Mouse (Mus musculus) midbrain, postnatal 0 days (tissue): ENCODE data around the gene Itsn1. TPM values are rescaled to one million over a fixed set of nuclear protein-coding genes. Genes with fewer than 3 reads are reported as not detected.

ENCODE experiments used
- ATAC-seq: fragments of 200-750 bp; cut with Nextera tagmentation; 2 replicates; pipeline ENCODE4 v1.8.0; 2017; ENCODE audit warnings: moderate number of reproducible peaks, mild to moderate bottlenecking, moderate TSS enrichment, moderate library complexity; ENCODE audit not compliant: low FRiP score
- DNase-seq: peaks from one replicate; pipeline ENCODE4 v3.0.0-alpha.2; 2015; ENCODE audit warnings: low spot score
- H3K27ac ChIP-seq: fragments of 300-500 bp; sonication (generic); 2 replicates; pipeline ENCODE4 v1.5.1; 2014; ENCODE audit warnings: low read depth, mild to moderate bottlenecking, low read length, mixed read lengths
- H3K27me3 ChIP-seq: fragments of 300-500 bp; sonication (generic); 2 replicates; pipeline ENCODE4 v1.6.1; 2014; ENCODE audit warnings: low read length, control low read depth, mixed read lengths; ENCODE audit not compliant: insufficient read depth
- H3K36me3 ChIP-seq: fragments of 300-500 bp; sonication (generic); 2 replicates; pipeline ENCODE4 v1.6.1; 2014; ENCODE audit warnings: low read length, control low read depth, mixed read lengths; ENCODE audit not compliant: insufficient read depth
- H3K4me1 ChIP-seq: fragments of 300-500 bp; sonication (generic); 2 replicates; pipeline ENCODE4 v1.6.1; 2014; ENCODE audit warnings: mild to moderate bottlenecking, control low read depth, antibody characterized with exemption, low read length, mixed read lengths; ENCODE audit not compliant: insufficient read depth
- H3K4me2 ChIP-seq: fragments of 300-500 bp; sonication (generic); 2 replicates; pipeline ENCODE4 v1.6.1; 2014; ENCODE audit warnings: low read depth, mild to moderate bottlenecking, low read length, mixed read lengths; ENCODE audit not compliant: poor library complexity, severe bottlenecking
- H3K4me3 ChIP-seq: fragments of 300-500 bp; sonication (generic); 2 replicates; pipeline ENCODE4 v1.5.1; 2014; ENCODE audit warnings: low read depth, mild to moderate bottlenecking, low read length, moderate library complexity
- H3K9ac ChIP-seq: fragments of 300-500 bp; sonication (generic); replicated peaks from 2 replicates; pipeline ENCODE4 v1.6.1; 2014; ENCODE audit warnings: mild to moderate bottlenecking, low read length, moderate library complexity, mixed read lengths; ENCODE audit not compliant: poor library complexity, severe bottlenecking
- H3K9me3 ChIP-seq: fragments of 300-500 bp; sonication (generic); 2 replicates; pipeline ENCODE4 v1.6.1; 2016; ENCODE audit warnings: low read length, control low read depth
- CTCF ChIP-seq: IDR thresholded peaks from 2 replicates; pipeline ENCODE4 v1.5.1; 2016; ENCODE audit warnings: antibody characterized with exemption, mild to moderate bottlenecking
- WGBS: fragments of 180-500 bp; shearing (Covaris S2); extraction: QIAGEN DNeasy Blood & Tissue Kit; methylation state at CpG from one replicate; pipeline ENCODE4 v1.1.7; 2014; 5-methylcytosine and 5-hydroxymethylcytosine counted together
- polyA plus RNA-seq: library from polyadenylated mRNA; unstranded; fragments of >200 nt; fragmentation: Nextera tagmentation; extraction: Ambion mirVana; gene quantifications from 2 replicates; pipeline ENCODE4 v1.2.1, GENCODE M21; 2015
- total RNA-seq: library from RNA; depleted of rRNA; stranded (reverse); fragments of >200 nt; gene quantifications from 2 replicates; pipeline ENCODE4 v1.2.3, GENCODE M21; 2014

Itsn1 gene
- total and polyA plus RNA-seq, 2 experiments from 2014 or later, result 34.0 to 78.7 TPM

DNA sequence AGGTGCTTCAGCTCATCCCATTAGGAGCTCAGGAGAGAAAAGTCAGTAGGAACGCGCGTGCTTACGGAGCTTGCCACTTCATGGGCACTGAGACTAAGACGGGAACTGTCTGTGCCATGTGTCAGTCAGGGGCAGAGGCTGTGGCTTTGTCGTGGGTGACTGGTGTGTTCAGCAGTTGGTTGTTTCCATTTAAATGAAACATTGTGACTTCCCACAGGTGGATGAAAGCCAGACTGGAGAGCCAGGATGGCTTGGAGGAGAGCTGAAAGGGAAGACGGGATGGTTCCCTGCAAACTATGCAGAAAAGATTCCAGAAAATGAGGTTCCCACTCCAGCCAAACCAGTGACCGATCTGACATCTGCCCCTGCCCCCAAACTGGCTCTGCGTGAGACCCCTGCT is 119.4 kb downstream of the Itsn1 start:
- ATAC-seq, result no peak
- H3K4me1 ChIP-seq, result no peaks in the 10 kb centered on the region
- H3K27me3 ChIP-seq, result no peaks in the 10 kb centered on the region
- peaks cover 46% of the 10 kb centered on the region for H3K36me3 ChIP-seq
- H3K4me2 ChIP-seq, result no peak overlapping the region
- WGBS, result 85% methylated on average over 9 of the region's 9 CpGs
- H3K27ac ChIP-seq, result no peak overlapping the region
- no peak for TF ChIP-seq CTCF
- no peak overlapping the region for H3K9ac ChIP-seq
- H3K4me3 ChIP-seq, result no peak overlapping the region
- no peak for DNase-seq
- no peaks in the 10 kb centered on the region for H3K9me3 ChIP-seq

DNA sequence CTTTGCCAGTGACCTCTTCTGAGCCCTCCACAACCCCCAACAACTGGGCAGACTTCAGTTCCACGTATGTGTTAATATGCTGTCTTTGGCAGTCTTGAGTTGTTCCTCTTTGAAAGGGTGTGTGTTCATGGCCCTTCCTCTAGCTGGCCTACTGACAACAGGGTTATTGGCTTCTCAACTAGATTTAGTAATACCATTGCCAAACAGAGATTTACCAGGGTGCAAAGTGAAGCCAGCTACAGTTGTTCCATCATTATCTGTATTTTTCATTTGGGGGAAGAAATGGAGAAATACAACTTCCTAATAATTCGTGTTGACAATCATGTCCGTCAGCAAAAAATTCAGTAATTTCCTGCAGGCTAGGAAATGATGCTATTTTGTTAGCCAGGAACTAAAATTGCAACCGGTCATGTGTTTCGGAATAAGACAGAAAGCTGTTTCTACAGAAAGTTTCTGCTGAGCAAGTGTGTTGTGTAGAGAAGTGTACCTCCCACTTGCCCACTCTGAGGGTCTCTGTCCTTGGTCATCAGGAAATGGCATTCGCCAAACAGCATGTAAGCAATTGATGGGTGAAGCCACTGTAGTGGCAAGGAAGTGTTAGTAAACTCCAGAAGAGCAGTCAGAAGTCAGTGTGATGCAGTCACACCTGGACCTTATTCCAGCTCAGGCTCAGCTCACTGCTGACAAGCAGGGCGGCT is 120.0 kb downstream of the Itsn1 start:
- ATAC-seq, result no peak
- Histone ChIP-seq H3K4me1 (no peaks in the 10 kb centered on the region), H3K27ac (no peak overlapping the region)

DNA sequence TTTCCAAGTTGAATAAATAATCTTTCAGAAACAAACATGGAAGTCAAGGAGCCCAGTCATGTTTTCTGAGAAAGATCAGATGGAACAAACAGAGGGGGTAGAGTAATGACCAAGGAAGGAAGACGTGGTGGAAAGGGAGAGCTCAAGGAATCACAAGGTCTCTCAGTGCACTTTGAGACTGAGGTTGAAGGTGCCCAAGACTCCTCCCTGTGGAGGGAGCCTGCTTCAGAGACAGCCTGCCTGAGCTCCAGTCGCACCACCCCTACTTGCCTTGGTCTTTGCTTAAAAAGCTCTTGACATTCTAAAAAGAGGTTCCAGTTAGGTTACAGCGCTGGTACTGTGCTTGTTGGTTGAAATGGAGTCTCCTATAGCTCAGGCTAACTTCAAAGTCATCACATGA is 121.1 kb downstream of the Itsn1 start:
- H3K27me3 ChIP-seq, result no peaks in the 10 kb centered on the region
- WGBS, result 90% methylated on average over 3 of the region's 3 CpGs
- peaks cover 57% of the 10 kb centered on the region for H3K36me3 ChIP-seq
- H3K9me3 ChIP-seq, result no peaks in the 10 kb centered on the region
- H3K4me3 ChIP-seq, result no peak overlapping the region
- DNase-seq, result no peak
- H3K4me2 ChIP-seq, result no peak overlapping the region
- no peaks in the 10 kb centered on the region for H3K4me1 ChIP-seq
- TF ChIP-seq CTCF, result no peak
- no peak overlapping the region for H3K9ac ChIP-seq
- no peak overlapping the region for H3K27ac ChIP-seq
- no peak for ATAC-seq

More for the DNA sequence above, 120.0 kb downstream of the Itsn1 start:
- WGBS, result 93% methylated on average over 7 of the region's 7 CpGs
- Histone ChIP-seq H3K4me3 (no peak overlapping the region), H3K27me3 (no peaks in the 10 kb centered on the region), H3K4me2 (no peak overlapping the region), H3K9ac (no peak overlapping the region), H3K36me3 (peaks cover 50% of the 10 kb centered on the region), H3K9me3 (no peaks in the 10 kb centered on the region)
- no peak for DNase-seq
- TF ChIP-seq CTCF, result no peak

DNA sequence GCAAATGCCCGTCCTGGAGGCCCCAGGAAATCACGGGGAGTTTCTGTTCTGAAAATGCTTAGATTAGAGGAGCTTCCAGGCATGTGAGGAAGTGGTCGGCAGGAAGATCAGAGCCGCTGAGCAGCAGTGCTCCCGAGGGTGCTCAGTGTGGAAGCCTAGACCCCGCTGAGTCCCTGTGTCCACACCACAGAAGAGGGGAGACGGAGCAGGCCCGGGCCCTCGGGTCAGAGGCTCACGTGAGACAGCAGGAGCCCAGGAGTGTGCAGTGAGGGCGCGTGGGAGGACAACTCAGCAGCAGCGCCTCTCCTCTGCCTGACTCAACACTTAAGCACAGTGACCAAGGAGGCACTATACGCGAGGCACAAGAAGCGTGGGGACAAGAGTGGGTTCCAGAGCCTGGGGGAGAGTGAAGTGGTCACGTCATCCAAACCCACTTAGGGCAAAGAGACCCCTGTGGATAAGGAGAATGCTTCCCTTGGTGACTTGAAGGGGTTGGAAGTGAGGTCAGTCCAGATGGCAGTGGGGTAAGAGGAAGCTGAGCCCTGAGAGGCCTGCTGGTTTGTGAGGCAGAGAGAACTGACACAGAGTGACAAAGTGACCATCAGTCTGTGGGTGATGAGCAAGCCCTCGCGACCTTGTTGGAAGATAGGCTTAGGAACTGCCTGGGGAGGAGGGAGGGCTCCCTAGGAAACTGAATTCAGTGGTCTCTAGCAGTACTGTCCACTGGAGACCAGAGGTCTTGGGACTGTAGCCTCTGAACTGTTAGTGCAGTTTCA is 122.6 kb downstream of the Itsn1 start:
- Histone ChIP-seq H3K27me3 (no peaks in the 10 kb centered on the region), H3K9ac (no peak overlapping the region), H3K27ac (no peak overlapping the region), H3K36me3 (peaks cover 57% of the 10 kb centered on the region), H3K9me3 (no peaks in the 10 kb centered on the region), H3K4me2 (no peak overlapping the region), H3K4me1 (no peaks in the 10 kb centered on the region), H3K4me3 (no peak overlapping the region)
- no peak for ATAC-seq
- WGBS, result 83% methylated on average over 19 of the region's 19 CpGs
- TF ChIP-seq CTCF, result no peak
- DNase-seq, result no peak

DNA sequence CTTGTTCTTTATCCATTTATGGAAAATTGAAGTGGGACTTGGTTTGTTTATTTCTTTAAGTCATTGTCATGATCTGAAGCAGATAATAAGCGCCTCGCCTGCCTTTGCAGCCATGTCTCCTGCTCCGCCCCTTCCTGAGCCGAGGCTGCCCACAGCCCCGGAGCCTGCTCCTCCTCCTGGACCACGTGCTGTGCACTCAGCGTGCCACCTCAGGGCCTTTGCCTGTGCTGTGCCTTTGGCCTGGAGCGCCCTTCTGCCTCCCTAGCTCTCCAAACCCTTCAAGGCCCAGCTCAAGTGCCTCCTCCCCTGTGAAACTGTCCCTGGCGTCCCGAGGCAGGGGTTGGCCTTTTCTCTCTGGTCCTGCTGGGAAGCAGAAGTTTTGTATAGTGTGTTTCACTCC is 123.7 kb downstream of the Itsn1 start:
- Histone ChIP-seq H3K4me2 (no peak overlapping the region), H3K36me3 (peaks cover 51% of the 10 kb centered on the region), H3K4me3 (no peak overlapping the region), H3K27me3 (no peaks in the 10 kb centered on the region), H3K9me3 (no peaks in the 10 kb centered on the region), H3K9ac (no peak overlapping the region), H3K4me1 (no peaks in the 10 kb centered on the region), H3K27ac (no peak overlapping the region)
- DNase-seq, result no peak
- WGBS, result 82% methylated on average over 10 of the region's 10 CpGs
- TF ChIP-seq CTCF, result no peak
- no peak for ATAC-seq

DNA sequence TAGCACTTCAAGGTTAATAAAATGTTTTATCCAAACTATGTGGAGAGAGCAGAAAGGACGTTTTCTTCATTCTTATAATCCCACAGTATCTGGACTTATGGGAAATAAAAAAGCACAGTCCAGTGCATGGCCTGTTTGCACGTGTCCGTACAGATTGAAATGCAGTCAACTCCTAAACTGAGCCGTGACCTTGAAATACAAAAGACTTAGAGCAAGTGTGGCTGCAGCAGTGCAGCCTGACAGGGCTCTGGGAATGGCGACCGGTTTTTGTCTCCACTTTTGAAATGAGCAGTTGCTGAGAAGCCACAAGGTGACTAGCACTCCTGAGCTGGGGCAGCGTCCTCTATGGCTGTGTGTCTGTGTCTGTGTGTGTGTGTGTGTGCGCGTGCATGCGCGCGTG is 124.1 kb downstream of the Itsn1 start:
- DNase-seq, result no peak
- Histone ChIP-seq H3K4me1 (no peaks in the 10 kb centered on the region), H3K4me2 (no peak overlapping the region), H3K27me3 (no peaks in the 10 kb centered on the region), H3K36me3 (peaks cover 48% of the 10 kb centered on the region), H3K9ac (no peak overlapping the region), H3K27ac (no peak overlapping the region), H3K4me3 (no peak overlapping the region), H3K9me3 (no peaks in the 10 kb centered on the region)
- 89% methylated on average over 12 of the region's 12 CpGs for WGBS
- ATAC-seq, result no peak
- no peak for TF ChIP-seq CTCF
